Mouse (Mus musculus) liver, embryonic 14.5 days (tissue): ENCODE measurements at regions not wholly inside any gene's neighbourhood (a gene's known extent, or its start where the extent isn't known, plus 50 kb on each side); places are given as distances from the start of the nearest gene placed in this dataset.

ENCODE experiments used
- ATAC-seq: fragments of 200-750 bp; cut with Nextera tagmentation; 2 replicates; pipeline ENCODE4 v1.8.0; 2017; ENCODE audit warnings: moderate number of reproducible peaks, mild to moderate bottlenecking, moderate library complexity; ENCODE audit not compliant: insufficient read depth
- DNase-seq, 3 experiments: peaks; one replicate each; pipeline ENCODE4 v3.0.0-alpha.2; 2012 to 2013; ENCODE audit warnings: low read depth in 3 of 3, low spot score in 3 of 3
- H3K27ac ChIP-seq: fragments of 300-500 bp; sonication (generic); 2 replicates; pipeline ENCODE4 v1.5.1; 2014; ENCODE audit warnings: moderate library complexity, mild to moderate bottlenecking, control low read depth, inconsistent platforms
- H3K27me3 ChIP-seq: fragments of 300-500 bp; sonication (generic); 2 replicates; pipeline ENCODE4 v1.6.1; 2014; ENCODE audit warnings: mild to moderate bottlenecking, low read length, moderate library complexity; ENCODE audit not compliant: control insufficient read depth, insufficient read depth
- H3K36me3 ChIP-seq: fragments of 300-500 bp; sonication (generic); replicated peaks from 2 replicates; pipeline ENCODE4 v1.6.1; 2014; ENCODE audit warnings: low read depth; ENCODE audit not compliant: control insufficient read depth, insufficient read depth
- H3K4me1 ChIP-seq, 2 experiments: fragments of 200-500 bp in 1 of 2; fragments of 300-500 bp in 1 of 2; sonication (generic) in 1 of 2; replicated peaks; 2 replicates each; pipeline ENCODE4 v1.6.1; 2012 to 2014; ENCODE audit warnings: antibody characterized with exemption in 1 of 2, inconsistent platforms in 1 of 2, low read length in 1 of 2; ENCODE audit not compliant: control insufficient read depth in 2 of 2, insufficient read depth in 2 of 2
- H3K4me2 ChIP-seq: fragments of 300-500 bp; sonication (generic); 2 replicates; pipeline ENCODE4 v1.6.1; 2014; ENCODE audit warnings: low read depth, mild to moderate bottlenecking, control low read depth, moderate library complexity
- H3K4me3 ChIP-seq, 2 experiments: fragments of 200-500 bp in 1 of 2; fragments of 300-500 bp in 1 of 2; sonication (generic) in 1 of 2; 2 replicates each; pipeline ENCODE4 v1.5.1; 2012 to 2014; ENCODE audit warnings: low read depth in 2 of 2, low read length in 2 of 2, mild to moderate bottlenecking in 2 of 2, control low read depth in 1 of 2, inconsistent platforms in 1 of 2, moderate library complexity in 1 of 2; ENCODE audit not compliant: insufficient read depth in 1 of 2
- H3K9ac ChIP-seq: fragments of 300-500 bp; sonication (generic); replicated peaks from 2 replicates; pipeline ENCODE4 v1.6.1; 2014; ENCODE audit warnings: mild to moderate bottlenecking, control low read depth, moderate library complexity
- H3K9me3 ChIP-seq: fragments of 300-500 bp; sonication (generic); 2 replicates; pipeline ENCODE4 v1.6.1; 2016; ENCODE audit warnings: low read length, mixed read lengths; ENCODE audit not compliant: control insufficient read depth
- CTCF ChIP-seq: IDR thresholded peaks from 2 replicates; pipeline ENCODE4 v1.5.1; 2016; ENCODE audit warnings: antibody characterized with exemption, low read depth, control low read depth
- EP300 ChIP-seq: IDR thresholded peaks from 2 replicates; pipeline ENCODE4 v1.6.1; 2016; ENCODE audit warnings: antibody characterized with exemption, low read depth
- WGBS: fragments of 180-500 bp; shearing (Covaris S2); extraction: QIAGEN DNeasy Blood & Tissue Kit; methylation state at CpG from one replicate; pipeline ENCODE4 v1.1.7; 2014; ENCODE audit not compliant: insufficient replicate concordance; 5-methylcytosine and 5-hydroxymethylcytosine counted together

GRCm38 (mm10) chr12:43482683-43483082, 727.4 kb downstream of the Dnajb9 start:
- H3K4me3 ChIP-seq: no peak overlapping the region
- no peak overlapping the region for H3K9ac ChIP-seq
- no peaks in the 10 kb centered on the region for H3K9me3 ChIP-seq
- TF ChIP-seq EP300 (no peak), CTCF (no peak)
- H3K4me2 ChIP-seq: no peak overlapping the region
- no peak for DNase-seq
- H3K27ac ChIP-seq: no peak overlapping the region
- no peaks in the 10 kb centered on the region for H3K36me3 ChIP-seq
- H3K4me1 ChIP-seq: no peaks in the 10 kb centered on the region
- 9% methylated on average over 1 of the region's 1 CpGs for WGBS
- ATAC-seq: 0 out of 2 replicates have a peak, but pooled peaks have one; percentile 13
- no peaks in the 10 kb centered on the region for H3K27me3 ChIP-seq

- DNase-seq (no peak), ATAC-seq (no peak)
- 48% methylated on average over 1 of the region's 1 CpGs for WGBS
- H3K27me3 ChIP-seq: no peaks in the 10 kb centered on the region
- H3K4me2 ChIP-seq: no peak overlapping the region
- no peaks in the 10 kb centered on the region for H3K4me1 ChIP-seq
- H3K9me3 ChIP-seq: no peaks in the 10 kb centered on the region
- H3K4me3 ChIP-seq: no peak overlapping the region
- H3K27ac ChIP-seq: no peak overlapping the region
- H3K36me3 ChIP-seq: no peaks in the 10 kb centered on the region
- H3K9ac ChIP-seq: no peak overlapping the region
- TF ChIP-seq CTCF: no peak
- TF ChIP-seq EP300: no peak
Observed at GRCm38 (mm10) chr12:43462543-43462942, 747.6 kb downstream of the Dnajb9 start.
